Mouse (Mus musculus): ENCODE measurements around the gene Tcn2. TPM values are rescaled to one million over a fixed set of nuclear protein-coding genes. Genes with fewer than 3 reads are reported as not detected.
A peak's percentile ranks its signal among the peaks of the same experiment; 100 is the strongest.
"Not testable (repeated sequence)": the region's sequence is repeated elsewhere in the genome, so short reads cannot be mapped to it uniquely, and the experiment has no call there.

Tcn2 gene
- polyA plus RNA-seq, 1 experiment from 2014 or later: 40.0 TPM

DNA sequence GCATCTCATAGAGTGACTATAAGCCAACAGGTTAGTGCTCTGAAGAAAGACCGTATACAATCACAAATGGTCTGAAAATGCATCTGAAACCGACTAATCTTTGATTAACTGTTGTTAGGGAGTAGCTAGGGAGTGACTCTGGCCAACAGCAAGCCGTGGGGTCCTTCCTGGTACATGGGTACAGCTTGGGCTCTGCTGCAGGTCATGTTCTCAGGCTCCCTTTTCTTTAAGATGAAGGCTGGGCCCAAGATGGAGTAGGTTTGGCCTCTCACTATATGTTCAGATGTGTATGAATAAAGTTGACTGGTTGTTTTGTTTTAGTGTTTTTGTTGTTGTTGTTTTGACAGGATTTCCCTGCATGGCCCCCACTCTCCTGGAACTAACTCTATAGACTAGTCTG lies 29.8 kb upstream of the Tcn2 start:
- no peak overlapping the region for H3K4me2 ChIP-seq
- H3K4me1 ChIP-seq: peaks cover 11% of the 10 kb centered on the region
- no peaks in the 10 kb centered on the region for H3K9me3 ChIP-seq
- H3K27ac ChIP-seq: no peak overlapping the region
- 67% methylated on average over 3 of the region's 3 CpGs for WGBS
- ATAC-seq (ENCODE audit: insufficient read depth, low FRiP score, low read depth): no peak
- no peaks in the 10 kb centered on the region for H3K27me3 ChIP-seq (replicated peaks)
- no peaks in the 10 kb centered on the region for H3K36me3 ChIP-seq
- no peak overlapping the region for H3K4me3 ChIP-seq (replicated peaks)
- H3K9ac ChIP-seq: no peak overlapping the region

GRCm38 (mm10) chr11:3960901-3961300 lies 28.9 kb upstream of the Tcn2 start:
- no peak overlapping the region for H3K4me3 ChIP-seq (replicated peaks)
- no peak overlapping the region for H3K9ac ChIP-seq
- H3K4me1 ChIP-seq: peaks cover 8% of the 10 kb centered on the region
- H3K4me2 ChIP-seq: no peak overlapping the region
- no peaks in the 10 kb centered on the region for H3K27me3 ChIP-seq (replicated peaks)
- no peak for ATAC-seq (ENCODE audit: insufficient read depth, low FRiP score, low read depth)
- H3K27ac ChIP-seq: no peak overlapping the region
- 56% methylated on average over 2 of the region's 2 CpGs for WGBS
- no peaks in the 10 kb centered on the region for H3K36me3 ChIP-seq
- H3K9me3 ChIP-seq: no peaks in the 10 kb centered on the region

DNA sequence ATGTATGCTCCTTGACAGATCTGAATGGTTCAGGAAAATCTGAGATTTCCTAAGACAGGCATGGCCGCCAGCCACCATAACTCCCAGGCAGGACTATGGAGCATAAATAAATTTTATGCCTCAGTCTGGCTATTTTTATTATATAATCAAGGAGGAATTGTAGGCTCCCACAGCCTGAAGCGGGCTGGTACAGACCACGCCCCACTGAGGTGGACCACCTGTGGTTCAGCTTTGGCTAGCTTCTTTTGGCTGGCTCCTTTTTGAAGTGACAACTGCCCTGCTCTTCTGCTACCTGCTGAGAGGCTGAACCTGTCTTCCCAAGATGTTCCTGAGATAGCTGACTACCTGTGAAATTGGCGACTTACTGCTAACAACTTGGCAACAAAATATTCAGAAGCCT lies 23.4 kb upstream of the Tcn2 start:
- WGBS: 85% methylated on average over 4 of the region's 4 CpGs
- not testable (repeated sequence) for ATAC-seq (ENCODE audit: insufficient read depth, low FRiP score, low read depth); H3K27me3 ChIP-seq (replicated peaks); H3K4me1 ChIP-seq; H3K9me3 ChIP-seq; H3K9ac ChIP-seq; H3K4me2 ChIP-seq; H3K4me3 ChIP-seq (replicated peaks); H3K36me3 ChIP-seq; H3K27ac ChIP-seq

DNA sequence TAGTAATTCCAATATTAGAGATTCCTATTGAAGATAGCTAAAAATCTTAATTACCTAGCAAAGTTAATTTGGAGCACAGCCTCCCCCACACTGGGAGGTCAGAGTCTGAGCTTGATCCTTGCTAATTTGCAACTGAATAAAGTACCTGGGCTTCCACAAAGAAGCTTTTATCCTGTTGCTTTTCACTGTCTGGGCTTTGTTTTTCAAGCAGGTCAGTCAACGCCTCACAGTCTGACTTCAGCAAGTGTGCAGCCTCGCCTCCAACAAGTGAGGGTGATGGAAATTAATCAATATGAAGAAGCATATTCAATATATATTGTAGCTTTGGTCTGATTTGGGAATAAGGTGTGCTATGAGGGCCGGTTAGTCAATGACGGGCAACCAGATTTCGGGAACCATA lies 22.9 kb upstream of the Tcn2 start:
- ATAC-seq (ENCODE audit: insufficient read depth, low FRiP score, low read depth); H3K9me3 ChIP-seq; H3K4me1 ChIP-seq; H3K9ac ChIP-seq; H3K27me3 ChIP-seq (replicated peaks); H3K27ac ChIP-seq; H3K4me3 ChIP-seq (replicated peaks); H3K4me2 ChIP-seq; H3K36me3 ChIP-seq: not testable (repeated sequence)
- WGBS: 86% methylated on average over 5 of the region's 5 CpGs

DNA sequence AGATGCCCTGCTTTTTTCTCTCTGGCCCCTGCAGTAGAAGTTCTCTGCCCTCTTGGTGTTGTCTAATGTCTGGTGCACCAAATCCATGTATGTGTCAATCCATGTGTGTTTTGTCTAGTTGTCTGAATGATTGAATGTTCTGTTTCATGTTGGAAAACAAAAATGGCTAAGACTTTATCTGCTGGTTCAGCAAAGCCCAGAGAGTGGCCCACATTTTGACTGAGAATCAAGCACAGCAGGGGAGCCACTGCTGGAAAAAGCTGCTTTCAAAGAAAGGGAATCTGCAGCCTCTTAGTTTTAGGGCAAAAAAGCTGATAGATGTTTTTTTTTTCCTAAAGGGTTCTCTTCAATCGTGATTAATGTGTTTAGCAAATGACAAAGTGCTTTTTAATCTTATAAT lies 14.4 kb upstream of the Tcn2 start:
- H3K27ac ChIP-seq: no peak overlapping the region
- no peaks in the 10 kb centered on the region for H3K36me3 ChIP-seq
- no peak for ATAC-seq (ENCODE audit: insufficient read depth, low FRiP score, low read depth)
- no peaks in the 10 kb centered on the region for H3K4me1 ChIP-seq
- no peak overlapping the region for H3K4me3 ChIP-seq (replicated peaks)
- no peak overlapping the region for H3K4me2 ChIP-seq
- no peak overlapping the region for H3K9ac ChIP-seq
- 16% methylated on average over 1 of the region's 1 CpGs for WGBS
- H3K27me3 ChIP-seq (replicated peaks): no peaks in the 10 kb centered on the region
- H3K9me3 ChIP-seq: no peaks in the 10 kb centered on the region

DNA sequence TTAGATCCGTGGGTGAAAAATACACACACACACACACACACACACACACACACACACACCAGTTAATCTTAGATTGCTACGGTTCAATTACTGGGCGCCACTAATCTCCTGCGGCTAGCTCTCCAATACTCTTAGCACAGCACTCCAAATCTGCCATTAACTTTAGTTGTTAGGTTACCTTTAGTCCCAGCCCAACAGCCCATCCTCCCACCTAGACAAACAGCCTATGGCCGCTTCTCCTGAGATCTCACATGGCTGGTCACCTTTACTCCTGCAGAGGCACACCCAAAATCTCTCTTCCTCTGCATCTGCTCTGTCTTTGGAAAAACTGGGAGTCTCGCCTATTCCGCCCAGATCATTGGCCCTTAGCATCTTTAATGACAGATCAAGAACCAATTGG lies 9.4 kb upstream of the Tcn2 start:
- Histone ChIP-seq H3K9me3 (no peaks in the 10 kb centered on the region), H3K4me2 (no peak overlapping the region), H3K4me3 (replicated peaks) (no peak overlapping the region), H3K4me1 (no peaks in the 10 kb centered on the region), H3K9ac (no peak overlapping the region), H3K36me3 (no peaks in the 10 kb centered on the region), H3K27ac (no peak overlapping the region), H3K27me3 (replicated peaks) (no peaks in the 10 kb centered on the region)
- no peak for ATAC-seq (ENCODE audit: insufficient read depth, low FRiP score, low read depth)
- 86% methylated on average over 7 of the region's 7 CpGs for whole genome bisulfite sequencing

GRCm38 (mm10) chr11:3937321-3937874 lies 5.4 kb upstream of the Tcn2 start:
- Histone ChIP-seq H3K9ac (no peak overlapping the region), H3K4me1 (no peaks in the 10 kb centered on the region), H3K9me3 (no peaks in the 10 kb centered on the region), H3K36me3 (no peaks in the 10 kb centered on the region), H3K4me2 (no peak overlapping the region), H3K27me3 (replicated peaks) (no peaks in the 10 kb centered on the region), H3K27ac (no peak overlapping the region), H3K4me3 (replicated peaks) (no peak overlapping the region)
- 74% methylated on average over 13 of the region's 13 CpGs for WGBS
- ATAC-seq (ENCODE audit: insufficient read depth, low FRiP score, low read depth): no peak

- 87% methylated on average over 3 of the region's 3 CpGs for WGBS
- no peaks in the 10 kb centered on the region for H3K4me1 ChIP-seq
- no peak overlapping the region for H3K27ac ChIP-seq
- no peaks in the 10 kb centered on the region for H3K36me3 ChIP-seq
- H3K9me3 ChIP-seq: no peaks in the 10 kb centered on the region
- H3K4me3 ChIP-seq (replicated peaks): no peak overlapping the region
- H3K9ac ChIP-seq: no peak overlapping the region
- no peak overlapping the region for H3K4me2 ChIP-seq
- no peaks in the 10 kb centered on the region for H3K27me3 ChIP-seq (replicated peaks)
- no peak for ATAC-seq (ENCODE audit: insufficient read depth, low FRiP score, low read depth)
Observed at GRCm38 (mm10) chr11:3936318-3936717, 4.4 kb upstream of the Tcn2 start.

DNA sequence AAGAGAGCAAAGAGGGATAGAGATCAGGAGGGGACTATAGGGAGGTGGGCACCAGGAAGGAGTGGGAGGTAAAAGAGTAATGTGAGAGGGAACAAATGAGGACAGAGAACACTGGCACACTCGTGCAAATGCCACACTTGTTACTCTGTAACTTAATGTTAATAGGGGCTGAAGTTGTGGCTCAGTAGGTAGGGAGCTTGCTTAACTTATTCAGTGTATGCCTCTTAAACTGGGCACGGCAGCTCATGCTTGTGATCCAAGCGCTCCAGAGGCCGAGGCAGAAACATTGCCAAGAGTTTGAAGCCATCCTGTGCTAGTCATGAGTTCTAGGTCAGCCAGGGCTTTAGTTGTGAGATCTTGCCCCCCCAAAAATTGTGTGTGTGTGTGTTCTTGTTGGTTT lies 3.2 kb upstream of the Tcn2 start:
- Histone ChIP-seq H3K27me3 (replicated peaks) (no peaks in the 10 kb centered on the region), H3K9me3 (no peaks in the 10 kb centered on the region), H3K4me2 (no peak overlapping the region), H3K9ac (no peak overlapping the region), H3K4me3 (replicated peaks) (no peak overlapping the region), H3K4me1 (no peaks in the 10 kb centered on the region), H3K27ac (no peak overlapping the region), H3K36me3 (no peaks in the 10 kb centered on the region)
- 74% methylated on average over 4 of the region's 4 CpGs for WGBS
- no peak for ATAC-seq (ENCODE audit: insufficient read depth, low FRiP score, low read depth)

DNA sequence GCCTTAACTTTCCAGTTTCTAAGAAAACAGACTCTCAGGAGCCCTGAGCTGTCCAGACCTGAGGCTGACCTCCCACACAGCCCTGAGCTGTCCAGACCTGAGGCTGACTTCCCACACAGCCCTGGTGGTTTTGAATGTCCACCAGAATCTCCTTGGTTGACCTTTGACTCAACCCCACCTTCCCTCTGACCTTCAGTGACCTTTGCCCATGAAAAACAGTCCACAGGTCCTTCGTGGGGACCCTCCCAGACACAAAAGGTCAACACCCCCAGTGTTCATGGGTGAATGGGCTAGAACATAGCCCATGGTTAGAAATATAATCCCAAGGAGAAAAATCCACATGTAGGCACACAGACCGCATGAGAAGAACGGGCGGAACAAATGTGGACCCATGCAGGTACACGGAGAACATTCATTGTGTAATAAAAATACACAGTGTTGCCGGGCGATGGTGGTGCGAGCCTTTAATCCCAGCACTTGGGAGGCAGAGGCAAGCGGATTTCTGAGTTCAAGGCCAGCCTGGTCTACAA lies 1.9 kb upstream of the Tcn2 start:
- no peaks in the 10 kb centered on the region for H3K9me3 ChIP-seq
- H3K27me3 ChIP-seq (replicated peaks): no peaks in the 10 kb centered on the region
- no peak overlapping the region for H3K27ac ChIP-seq
- H3K4me2 ChIP-seq: no peak overlapping the region
- no peak overlapping the region for H3K4me3 ChIP-seq (replicated peaks)
- no peaks in the 10 kb centered on the region for H3K36me3 ChIP-seq
- H3K4me1 ChIP-seq: no peaks in the 10 kb centered on the region
- no peak overlapping the region for H3K9ac ChIP-seq
- 90% methylated on average over 9 of the region's 9 CpGs for WGBS
- ATAC-seq (ENCODE audit: insufficient read depth, low FRiP score, low read depth): no peak

- Histone ChIP-seq H3K27me3 (replicated peaks) (no peaks in the 10 kb centered on the region), H3K36me3 (no peaks in the 10 kb centered on the region), H3K4me1 (no peaks in the 10 kb centered on the region), H3K9ac (no peak overlapping the region), H3K27ac (no peak overlapping the region), H3K9me3 (no peaks in the 10 kb centered on the region), H3K4me3 (replicated peaks) (peak overlapping the region; percentile 48), H3K4me2 (peak overlapping the region; percentile 73)
- no peak for ATAC-seq (ENCODE audit: insufficient read depth, low FRiP score, low read depth)
- 36% methylated on average over 6 of the region's 6 CpGs for WGBS
Observed at GRCm38 (mm10) chr11:3930931-3931330, 1.0 kb downstream of the Tcn2 start.

GRCm38 (mm10) chr11:3930019-3930418 lies 1.9 kb downstream of the Tcn2 start:
- Histone ChIP-seq H3K36me3 (no peaks in the 10 kb centered on the region; the same call in 1 of the 2 replicates), H3K27me3 (replicated peaks) (no peaks in the 10 kb centered on the region), H3K4me1 (no peaks in the 10 kb centered on the region), H3K27ac (no peak overlapping the region), H3K9ac (no peak overlapping the region), H3K9me3 (no peaks in the 10 kb centered on the region), H3K4me3 (replicated peaks) (no peak overlapping the region), H3K4me2 (no peak overlapping the region)
- ATAC-seq (ENCODE audit: insufficient read depth, low FRiP score, low read depth): no peak
- 73% methylated on average over 4 of the region's 4 CpGs for WGBS

- no peak overlapping the region for H3K27ac ChIP-seq
Observed at GRCm38 (mm10) chr11:3925916-3926315, 6.0 kb downstream of the Tcn2 start.

More at GRCm38 (mm10) chr11:3925916-3926315, 6.0 kb downstream of the Tcn2 start:
- Histone ChIP-seq H3K36me3 (no peaks in the 10 kb centered on the region; the same call in 1 of the 2 replicates), H3K4me3 (replicated peaks) (no peak overlapping the region), H3K4me2 (no peak overlapping the region), H3K4me1 (no peaks in the 10 kb centered on the region), H3K9me3 (no peaks in the 10 kb centered on the region), H3K27me3 (replicated peaks) (no peaks in the 10 kb centered on the region), H3K9ac (no peak overlapping the region)
- WGBS: 87% methylated on average over 10 of the region's 10 CpGs
- no peak for ATAC-seq (ENCODE audit: insufficient read depth, low FRiP score, low read depth)
